Mouse (Mus musculus): Measurements from ENCODE around the gene Eef1akmt3. TPM values are rescaled to one million over a fixed set of nuclear protein-coding genes. Genes with fewer than 3 reads are reported as not detected.

Gene Eef1akmt3
- total RNA-seq, 2 experiments from 2014 or later = not detected

DNA sequence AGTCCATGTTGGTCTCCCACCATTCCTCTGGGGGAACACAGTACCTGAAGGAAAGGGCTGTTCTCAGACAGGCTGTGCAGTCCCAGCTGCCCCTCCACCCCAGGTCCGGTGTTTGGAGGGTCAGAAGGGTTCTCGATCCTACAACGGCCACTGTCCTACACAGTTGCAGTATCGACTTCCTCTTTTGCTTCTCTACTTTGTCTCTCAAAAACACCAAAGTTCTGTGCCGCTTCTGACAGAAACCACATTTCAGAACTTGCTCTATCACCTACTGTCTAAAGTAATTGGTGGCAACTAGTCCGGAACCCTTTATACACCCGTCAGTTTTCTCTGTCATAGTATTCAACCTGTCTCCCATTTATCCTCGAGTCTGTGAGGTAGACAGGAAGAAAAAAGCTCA, 14.1 kb upstream of the Eef1akmt3 start:
- ATAC-seq (ENCODE audit: poor library complexity, severe bottlenecking) = 0 out of 2 replicates have a peak, but pooled peaks have one; percentile 30

DNA sequence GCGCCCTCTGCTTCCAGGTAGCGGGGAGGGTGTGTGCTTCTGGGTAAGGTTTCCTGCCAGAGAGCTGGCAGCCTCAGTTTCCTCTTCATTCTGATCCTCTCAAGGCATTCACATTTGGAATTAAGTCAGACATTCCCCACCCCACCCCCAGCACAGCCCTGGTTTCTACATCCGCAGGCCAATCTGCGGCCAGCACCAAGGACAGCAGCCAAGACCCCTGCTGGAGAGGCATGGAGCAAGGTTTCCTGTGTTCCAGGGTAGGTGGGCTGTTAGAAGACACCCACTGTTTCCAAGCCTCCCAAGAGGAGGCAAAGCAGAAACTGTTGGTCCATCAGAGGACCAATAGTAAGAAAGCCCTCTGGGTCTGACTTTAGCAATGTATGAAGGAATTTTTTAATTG, 13.3 kb upstream of the Eef1akmt3 start:
- ATAC-seq (ENCODE audit: poor library complexity, severe bottlenecking) = no peak

DNA sequence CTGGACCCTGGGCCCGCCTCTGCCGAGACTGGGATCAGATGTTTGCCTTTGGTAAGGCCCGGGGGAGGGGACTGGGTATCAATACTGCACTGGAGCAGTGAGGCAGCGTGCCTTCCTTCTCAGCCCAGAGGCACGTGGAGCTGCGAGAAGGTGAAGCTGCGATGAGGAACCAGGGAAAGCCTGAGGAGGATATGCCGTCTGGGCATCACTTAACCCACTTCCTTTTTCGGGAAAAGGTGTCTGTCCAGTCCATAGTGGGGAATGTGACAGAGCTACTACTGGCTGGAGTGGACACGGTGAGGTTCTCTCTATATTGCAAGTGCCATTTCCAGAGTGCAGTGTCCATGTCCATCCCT, 8.8 kb upstream of the Eef1akmt3 start:
- peak; percentile 73 for ATAC-seq (ENCODE audit: poor library complexity, severe bottlenecking)

DNA sequence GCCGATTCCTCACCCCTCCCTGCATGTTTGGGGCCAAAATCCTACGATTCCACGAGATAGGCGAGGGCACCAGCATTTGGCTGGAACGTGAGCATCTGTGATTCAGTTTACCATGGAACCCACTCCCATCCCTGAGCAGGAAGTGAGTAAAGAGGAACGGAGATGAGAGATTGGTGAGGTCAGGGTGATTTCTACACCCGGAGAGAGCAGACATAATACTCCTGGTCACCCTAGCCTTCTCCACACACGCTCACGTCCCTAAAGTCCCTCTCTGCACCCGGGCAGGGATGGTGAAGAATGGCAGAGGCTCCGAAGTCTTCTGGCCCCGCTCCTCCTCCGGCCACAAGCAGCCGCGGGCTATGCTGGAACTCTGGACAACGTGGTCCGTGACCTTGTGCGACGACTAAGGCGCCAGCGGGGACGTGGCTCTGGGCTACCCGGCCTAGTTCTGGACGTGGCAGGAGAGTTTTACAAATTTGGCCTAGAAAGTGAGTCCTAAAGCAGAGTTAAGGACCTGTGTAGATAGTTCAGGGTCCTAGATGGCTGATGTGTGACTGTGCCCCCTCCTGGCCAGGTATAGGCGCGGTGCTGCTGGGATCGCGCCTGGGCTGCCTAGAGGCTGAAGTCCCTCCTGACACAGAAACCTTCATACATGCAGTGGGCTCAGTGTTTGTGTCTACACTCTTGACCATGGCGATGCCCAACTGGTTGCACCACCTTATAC, 8.2 kb upstream of the Eef1akmt3 start:
- peak; percentile 65 for ATAC-seq (ENCODE audit: poor library complexity, severe bottlenecking)

DNA sequence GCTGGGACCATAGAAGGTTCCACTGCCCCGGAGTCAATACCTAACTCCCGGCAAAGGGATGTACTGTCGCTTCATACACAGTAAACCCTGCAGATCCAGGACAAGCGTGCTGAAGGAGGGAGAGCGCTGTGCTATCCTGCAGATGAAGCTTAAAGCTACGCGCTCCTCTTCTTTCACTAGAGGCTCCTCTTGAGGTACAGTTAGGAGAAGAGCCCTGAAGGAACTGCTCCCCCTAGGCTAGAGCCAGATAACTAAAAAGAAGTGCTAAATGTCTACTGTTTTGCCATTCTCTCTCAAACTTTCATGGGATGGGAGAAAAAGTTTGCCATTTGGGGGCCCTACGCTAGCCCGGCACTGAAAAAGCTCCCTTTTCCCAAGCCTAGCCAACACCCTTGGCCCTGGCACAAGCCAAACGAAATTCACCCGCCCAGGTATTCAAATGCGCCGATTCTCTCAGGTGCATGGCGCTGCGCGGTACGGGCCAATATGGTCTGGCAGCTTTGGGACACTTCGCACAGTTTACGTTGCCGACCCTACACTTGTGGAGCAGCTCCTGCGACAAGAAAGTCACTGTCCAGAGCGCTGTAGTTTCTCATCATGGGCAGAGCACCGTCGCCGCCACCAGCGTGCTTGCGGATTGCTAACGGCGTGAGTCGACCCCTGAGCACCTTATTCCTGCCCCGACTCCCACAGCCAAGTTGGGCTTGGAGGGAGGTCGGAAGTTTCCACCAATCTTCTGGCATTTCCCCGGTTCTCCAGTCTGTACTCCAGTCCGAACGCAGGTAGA, 7.5 kb upstream of the Eef1akmt3 start:
- no peak for ATAC-seq (ENCODE audit: poor library complexity, severe bottlenecking)

DNA sequence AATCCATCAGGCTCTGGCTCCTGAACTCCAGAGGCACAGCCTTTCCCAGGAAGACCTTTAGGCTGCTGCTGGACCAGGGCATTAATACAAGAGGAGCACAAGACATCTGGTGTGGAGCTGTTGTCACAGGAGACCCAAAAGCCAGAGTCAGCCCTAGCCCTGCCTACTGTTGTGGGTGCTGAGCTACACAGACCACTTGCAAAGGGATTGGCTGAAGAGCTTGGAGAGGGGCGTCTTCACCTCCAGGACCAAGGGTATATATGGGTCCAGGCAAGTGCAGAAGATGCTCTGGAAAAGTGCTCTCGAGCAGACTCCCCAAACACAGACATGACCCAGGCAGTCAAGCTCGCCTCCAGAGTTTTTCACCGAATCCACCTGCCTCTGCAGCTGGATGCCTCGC, 6.6 kb upstream of the Eef1akmt3 start, which contains the start of gene Cyp27b1:
Cyp27b1 (plus strand) TSS at position 297 of the 400 bp plus-strand sequence.
- no peak for ATAC-seq (ENCODE audit: poor library complexity, severe bottlenecking)

DNA sequence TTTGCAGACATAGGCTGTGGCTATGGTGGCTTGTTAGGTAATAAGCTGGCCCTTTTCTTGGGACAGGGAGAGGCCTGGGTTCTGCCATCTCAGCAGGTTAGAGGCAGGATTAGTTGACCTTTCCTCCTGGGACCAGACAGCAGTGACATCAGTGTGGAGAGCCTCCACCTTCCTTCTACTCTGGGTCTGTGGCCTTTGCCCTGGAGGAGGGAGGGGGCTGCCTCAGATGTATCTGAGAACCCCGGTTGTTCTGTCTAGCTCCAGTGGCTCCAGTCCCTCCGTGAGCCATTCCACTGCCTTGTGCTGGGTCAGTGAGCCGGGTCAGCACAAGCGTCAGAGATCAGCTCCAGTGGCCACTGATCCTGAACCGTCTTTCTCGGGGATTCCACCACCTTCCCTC, 1.9 kb upstream of the Eef1akmt3 start:
- ATAC-seq (ENCODE audit: poor library complexity, severe bottlenecking) = no peak

DNA sequence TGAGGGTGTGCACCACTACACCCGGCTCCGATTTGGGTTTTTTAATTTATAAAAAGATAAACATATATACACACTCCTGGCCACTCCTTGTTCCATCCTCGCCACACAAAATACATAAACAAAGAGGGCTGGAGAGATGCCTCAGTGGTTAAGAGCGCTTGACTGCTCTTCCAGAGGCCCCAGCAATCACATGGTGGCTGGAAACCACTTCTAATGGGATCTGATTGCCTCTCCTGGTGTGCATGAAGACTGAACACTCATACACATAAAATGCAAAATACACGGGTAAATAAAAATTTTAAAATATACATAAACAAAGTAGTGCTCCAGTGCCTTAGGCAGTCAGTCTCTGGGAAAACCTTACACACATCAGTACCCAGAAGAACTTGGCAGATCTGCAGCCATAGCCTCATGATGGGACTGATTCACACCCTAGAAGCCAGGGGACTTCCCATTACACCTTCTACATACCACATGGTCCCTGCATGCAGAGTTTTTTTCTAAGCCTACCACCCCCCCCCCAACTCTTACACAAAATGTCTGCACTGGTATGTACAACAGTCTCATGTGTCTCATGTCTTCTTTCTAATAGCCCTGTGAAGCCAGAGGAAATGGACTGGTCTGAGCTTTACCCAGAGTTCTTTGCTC, 1.3 kb upstream of the Eef1akmt3 start:
- ATAC-seq (ENCODE audit: poor library complexity, severe bottlenecking) = no peak

DNA sequence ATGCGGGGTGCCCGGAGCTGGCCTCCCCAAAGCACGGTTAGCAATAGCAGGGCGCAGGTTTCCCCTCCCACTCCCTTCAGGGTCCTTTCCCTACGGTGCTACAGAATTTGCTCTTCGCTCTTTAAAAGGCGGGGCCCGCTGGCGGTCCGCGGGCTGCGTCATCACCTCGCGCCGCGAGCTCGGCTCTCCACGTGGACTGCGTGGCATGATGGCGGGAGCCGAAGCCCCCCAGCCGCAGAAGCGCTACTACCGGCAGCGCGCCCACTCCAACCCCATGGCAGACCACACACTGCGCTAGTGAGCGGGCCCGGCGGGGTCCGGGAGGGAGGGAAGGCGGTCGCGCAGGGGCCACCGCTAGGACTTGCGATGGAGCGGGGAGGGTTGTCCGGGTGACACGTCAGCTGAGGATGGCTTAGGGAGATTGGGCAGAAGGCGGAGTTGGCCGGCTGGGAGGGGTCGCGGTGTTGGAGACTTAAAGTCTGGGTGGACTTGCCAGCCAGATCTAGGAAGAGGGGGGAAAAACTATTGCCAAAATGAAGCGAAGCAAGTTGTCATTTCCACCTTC, 543 bp upstream of the Eef1akmt3 start:
- peak; percentile 90 for ATAC-seq (ENCODE audit: poor library complexity, severe bottlenecking)

DNA sequence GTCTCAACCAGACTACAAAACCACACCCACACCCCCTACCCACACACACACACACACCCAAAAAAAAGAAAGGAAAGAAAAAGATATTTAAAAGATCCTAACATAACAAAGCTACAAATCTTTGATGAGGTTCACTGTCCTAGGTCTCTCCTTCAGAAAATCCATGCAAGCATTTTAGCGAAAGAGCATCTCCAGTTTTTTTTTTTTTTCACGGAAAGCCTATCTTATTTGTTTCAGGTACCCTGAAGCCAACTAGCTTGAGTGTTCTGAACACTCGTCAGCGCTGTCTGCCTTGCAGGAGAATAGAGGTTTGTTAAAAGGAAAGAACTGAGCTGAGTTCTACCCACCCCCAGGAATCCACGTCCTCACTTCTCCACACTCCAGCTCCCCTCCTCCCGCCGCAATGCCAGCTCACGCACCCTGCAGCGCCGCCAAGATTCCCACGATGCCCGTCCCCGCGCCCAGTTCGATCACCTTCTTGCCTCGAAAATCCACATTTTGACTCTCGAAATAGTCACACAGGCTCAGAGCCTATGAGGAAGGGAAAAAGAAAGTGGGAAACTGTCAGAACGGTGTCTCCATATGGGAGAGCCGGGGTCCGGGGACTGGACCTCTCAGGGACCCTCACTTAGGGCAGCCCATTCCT, 621 bp downstream of the Eef1akmt3 start:
- ATAC-seq (ENCODE audit: poor library complexity, severe bottlenecking) = peak; percentile 21

DNA sequence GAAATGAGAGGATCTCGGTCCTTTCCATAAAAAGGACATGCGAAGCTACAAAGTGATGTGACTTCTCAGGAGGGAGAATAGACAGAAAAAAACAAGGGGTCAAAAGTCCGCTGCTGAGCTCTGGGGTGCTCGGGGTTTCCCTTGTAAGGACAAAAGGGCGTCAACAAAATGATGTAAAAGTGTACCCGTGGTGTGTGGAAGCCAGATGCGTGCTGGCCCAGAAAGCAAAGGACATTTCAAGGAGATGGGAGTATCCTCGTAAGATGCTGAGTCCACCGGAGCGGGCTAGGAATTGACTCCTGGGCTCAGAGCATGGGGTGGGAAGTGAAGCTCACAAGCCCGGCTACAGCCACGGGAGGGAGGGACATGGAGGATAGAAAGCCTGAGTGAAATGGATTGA, 3.7 kb downstream of the Eef1akmt3 start:
- ATAC-seq (ENCODE audit: poor library complexity, severe bottlenecking) = no peak

DNA sequence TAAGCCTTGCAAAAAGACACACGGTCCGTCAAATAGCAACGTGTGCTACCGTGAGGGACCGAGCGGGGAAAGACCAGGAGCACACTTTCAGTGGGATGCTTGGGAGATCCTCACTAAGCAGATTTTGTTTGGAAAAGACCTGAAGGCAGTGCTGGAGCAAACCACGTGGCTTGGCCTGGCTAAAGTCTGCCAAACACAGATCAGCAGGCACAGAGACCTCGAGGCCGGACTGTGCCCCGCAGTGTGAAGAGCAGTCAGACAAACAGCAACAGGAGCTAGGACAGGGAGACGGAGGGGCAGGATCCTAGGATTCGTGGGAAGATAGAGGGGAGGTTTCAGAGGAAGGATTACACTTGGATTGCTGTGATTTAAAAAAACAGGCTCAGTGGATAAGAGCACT, 5.0 kb downstream of the Eef1akmt3 start:
- ATAC-seq (ENCODE audit: poor library complexity, severe bottlenecking) = no peak

DNA sequence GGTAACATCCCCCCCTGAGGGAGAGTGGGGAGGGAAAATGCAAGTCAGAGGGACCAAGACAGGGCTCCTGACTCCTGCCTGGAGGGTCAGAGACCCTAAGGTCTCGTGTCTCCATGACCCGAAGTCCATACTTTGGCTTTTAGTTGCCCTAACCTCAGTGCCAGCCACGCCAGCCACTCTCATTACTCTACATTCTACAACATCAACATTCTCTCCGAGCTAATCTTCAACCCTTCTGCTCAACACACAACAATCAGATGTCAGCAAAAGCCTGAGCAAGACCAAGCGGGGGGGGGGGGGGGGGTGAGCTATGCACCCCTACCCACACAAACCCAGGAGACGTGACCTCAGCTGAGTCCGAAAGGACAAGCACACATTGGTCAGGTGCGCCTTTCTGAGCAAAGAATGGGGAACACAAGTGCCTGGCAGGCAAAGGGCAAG, 8.0 kb downstream of the Eef1akmt3 start:
- no peak for ATAC-seq (ENCODE audit: poor library complexity, severe bottlenecking)

DNA sequence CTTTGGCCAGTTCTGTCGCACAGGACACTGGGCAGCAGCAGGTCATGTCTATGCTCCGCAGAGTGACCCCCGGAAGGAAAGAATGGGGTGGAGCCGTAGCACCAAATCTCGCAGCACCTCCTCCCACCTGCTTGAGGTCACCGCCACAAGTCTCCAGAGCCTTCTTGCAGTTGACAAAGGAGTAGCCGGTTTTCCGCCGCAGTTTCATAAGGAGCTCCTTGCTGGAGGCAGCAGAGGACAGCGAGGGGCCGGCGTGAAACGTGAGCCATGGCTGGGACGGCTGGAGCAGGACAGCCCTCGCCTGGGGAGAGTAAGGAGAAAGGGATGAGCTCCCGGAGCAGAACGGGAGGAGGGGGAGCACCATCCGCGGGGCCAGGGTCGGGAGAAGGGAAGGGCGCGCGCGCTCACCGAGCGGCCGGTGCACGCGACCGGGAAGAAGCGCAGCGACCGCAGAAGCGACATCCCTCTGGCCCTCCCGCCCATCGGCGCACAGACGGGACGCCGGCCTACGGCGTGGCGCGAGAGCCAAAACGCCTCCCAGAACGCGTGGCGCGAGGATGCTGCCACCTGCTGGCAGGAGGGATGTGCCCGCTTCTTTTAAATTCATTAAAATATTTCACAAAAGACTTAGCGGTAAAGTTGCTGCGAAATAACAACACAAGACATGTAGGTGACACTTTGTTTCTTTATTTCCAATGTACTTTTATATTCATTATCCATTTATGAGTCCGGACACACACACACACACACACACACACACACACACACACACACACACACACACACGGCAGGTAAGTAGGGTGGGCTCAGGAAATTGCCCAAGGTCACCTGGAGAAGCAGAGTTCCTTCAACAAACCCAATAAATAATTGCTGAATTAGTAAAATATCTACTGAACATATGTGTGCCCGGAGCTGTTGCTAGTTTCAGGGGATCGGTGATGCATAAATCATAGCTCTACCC, 10.7 kb downstream of the Eef1akmt3 start, which contains the start of gene Tsfm:
Tsfm (minus strand) TSS at position 505 of the 961 bp plus-strand sequence.
- peak; percentile 100 for ATAC-seq (ENCODE audit: poor library complexity, severe bottlenecking)

DNA sequence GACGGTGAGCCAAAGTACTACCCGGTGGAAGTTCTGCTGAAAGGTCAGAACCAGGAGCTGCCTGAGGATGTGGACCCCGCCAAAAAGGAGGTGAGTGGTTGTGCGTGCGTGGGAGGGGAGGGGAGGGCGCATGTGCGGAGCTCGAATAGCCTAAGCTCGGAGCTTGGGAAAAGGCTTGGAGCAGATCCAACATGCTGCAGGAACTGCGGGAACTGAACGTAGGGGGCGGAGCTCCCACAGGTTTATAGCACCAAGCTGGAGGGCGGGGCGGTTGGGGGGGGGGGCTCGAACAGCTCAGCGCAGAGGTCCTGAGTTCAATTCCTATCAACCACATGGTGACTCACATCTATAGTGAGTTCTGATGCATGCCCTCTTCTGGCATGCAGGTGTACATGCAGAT, 22.9 kb downstream of the Eef1akmt3 start:
- ATAC-seq (ENCODE audit: poor library complexity, severe bottlenecking) = no peak

DNA sequence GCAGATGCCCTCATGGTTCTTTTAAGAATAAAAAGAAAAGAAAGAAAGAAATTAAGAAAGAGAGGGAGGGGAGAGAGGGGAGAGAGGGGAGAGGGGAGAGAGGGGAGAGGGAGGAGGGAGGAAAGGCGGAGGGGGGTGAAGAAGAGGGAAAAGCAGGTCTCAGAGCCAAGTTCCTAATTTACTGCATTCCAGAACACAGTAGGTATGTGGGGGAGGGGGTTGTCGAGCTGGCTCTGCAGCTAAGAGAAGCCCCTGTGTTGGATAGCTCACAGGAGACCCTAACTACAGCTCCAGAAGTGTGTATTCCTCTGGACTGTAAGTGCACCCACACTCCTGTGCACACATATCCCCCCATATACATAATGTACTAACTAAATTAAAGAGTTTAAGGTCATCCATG, 24.2 kb downstream of the Eef1akmt3 start:
- no peak for ATAC-seq (ENCODE audit: poor library complexity, severe bottlenecking)

DNA sequence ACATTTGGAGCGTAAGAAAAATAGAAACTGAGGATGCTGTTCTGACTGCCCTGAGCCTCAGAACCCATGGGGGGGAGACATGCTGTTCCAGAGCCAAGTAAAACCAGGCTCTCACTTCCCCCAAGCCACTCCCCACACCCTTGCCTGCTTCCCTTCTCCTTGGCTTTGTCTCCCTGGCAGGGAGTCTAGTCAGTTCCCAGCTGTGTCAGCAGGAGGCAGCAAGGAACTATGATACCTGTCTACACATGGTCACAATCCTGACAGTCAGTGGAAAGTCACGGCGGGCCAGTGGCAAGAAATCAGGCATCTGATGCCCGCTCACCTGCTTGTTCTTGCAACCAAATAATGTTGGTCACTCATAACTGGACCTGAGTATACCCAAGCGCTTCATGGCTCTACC, 24.8 kb downstream of the Eef1akmt3 start:
- peak; percentile 63 for ATAC-seq (ENCODE audit: poor library complexity, severe bottlenecking)

DNA sequence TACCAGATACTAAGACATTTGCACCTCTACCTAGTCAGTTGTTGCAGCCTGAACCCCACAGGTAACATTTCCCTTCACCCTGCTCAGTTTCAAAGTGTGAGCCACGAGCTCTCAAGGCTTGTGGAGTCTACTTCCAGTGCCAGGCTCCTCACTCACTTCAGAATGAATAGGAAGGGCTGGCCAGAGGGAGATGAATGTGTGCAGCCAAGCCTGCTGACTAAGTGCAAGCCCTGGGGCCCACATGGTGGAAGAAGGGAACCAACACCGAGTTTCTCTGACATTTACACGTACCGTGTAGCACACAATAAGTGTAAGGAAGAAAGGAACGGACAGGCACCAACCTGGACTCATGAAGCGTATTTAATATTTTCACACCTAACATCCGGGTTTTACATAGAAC, 37.5 kb downstream of the Eef1akmt3 start:
- ATAC-seq (ENCODE audit: poor library complexity, severe bottlenecking) = no peak

DNA sequence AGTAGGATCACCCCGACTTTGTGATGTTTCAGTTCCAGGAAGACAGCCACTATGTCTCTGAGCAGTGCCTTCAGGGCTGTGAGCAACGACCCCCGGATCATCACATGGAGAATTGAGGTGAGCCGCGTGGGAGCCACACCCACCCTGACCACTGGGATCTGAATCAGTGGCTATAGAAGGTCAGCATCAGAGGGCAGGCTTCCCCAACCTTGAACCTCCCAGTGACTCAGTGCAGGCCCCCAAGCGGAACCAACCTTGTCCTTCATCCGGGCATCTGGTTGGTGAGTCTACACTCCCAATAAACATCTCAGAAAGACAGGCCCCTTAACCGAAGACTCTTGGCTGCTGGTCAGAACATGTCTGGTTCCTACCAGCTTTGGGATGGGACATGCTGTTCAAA, 38.0 kb downstream of the Eef1akmt3 start:
- ATAC-seq (ENCODE audit: poor library complexity, severe bottlenecking) = no peak

DNA sequence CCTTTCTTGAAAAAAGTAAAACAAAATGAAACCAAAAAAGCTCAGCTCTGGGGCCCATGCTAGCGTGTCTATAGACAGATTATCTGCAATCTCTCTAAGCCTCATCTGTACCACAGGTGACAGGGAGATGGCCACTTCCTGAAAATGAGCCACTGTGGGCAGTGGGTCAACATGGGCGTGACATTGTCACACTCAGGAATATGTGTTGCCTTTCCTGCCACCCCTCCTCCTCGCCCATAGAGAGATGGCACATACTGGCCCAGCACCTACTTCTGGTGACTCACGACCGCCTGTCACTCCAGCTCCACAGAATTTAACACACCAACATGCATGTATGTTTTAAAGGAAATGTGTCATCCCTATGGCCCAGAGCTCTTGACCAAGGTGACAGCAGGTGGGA, 38.5 kb downstream of the Eef1akmt3 start:
- ATAC-seq (ENCODE audit: poor library complexity, severe bottlenecking) = peak; percentile 55

All from megakaryocyte, adult 5-6 weeks (primary cell).